In genomic region chr9:22065642-22066041, GRCm38 (mm10) we compare ENCODE assay signal across 24 mouse cellular contexts. TPM values are rescaled to one million over a fixed set of nuclear protein-coding genes. Genes with fewer than 3 reads are reported as not detected.
DNase-seq lines count a peak whose midpoint lies in the region; ATAC-seq and TF ChIP-seq lines count a peak whose summit lies in the region.
"Had no signal": no experiment of that assay in that cellular context is flagged by ENCODE, and none has a peak within 500 bp of the region (broad histone marks: within the 10 kb centered on the region; RNA-seq: fewer than 3 reads in every experiment).

No protein-coding gene starts in this region.

- H3K27me3 ChIP-seq in liver, adult 2 months (ENCODE audit: control insufficient read depth, insufficient read depth, low read length), result no peaks in the 10 kb centered on the region
- H3K27me3 ChIP-seq in liver, embryonic 15.5 days, result no peaks in the 10 kb centered on the region
- H3K27me3 ChIP-seq: embryonic facial prominence, embryonic 13.5 days; forebrain, embryonic 12.5 days; heart, embryonic 12.5 days; Patski had no signal

- TF ChIP-seq POLR2A in liver, adult 2 months (IDR thresholded peaks at IDR 0.05; ENCODE audit: extremely low read depth, insufficient read depth, low read length), result no peak

- H3K9ac ChIP-seq in liver, adult 2 months (ENCODE audit: low read depth, low read length), result no peak overlapping the region
- no peak overlapping the region for H3K9ac ChIP-seq in liver, embryonic 15.5 days
- H3K9ac ChIP-seq: embryonic facial prominence, embryonic 13.5 days; forebrain, embryonic 12.5 days; heart, embryonic 12.5 days; hindbrain, embryonic 14.5 days had no signal

- peak; percentile 55 for DNase-seq in cerebellum, adult 11-12 months
- DNase-seq in cerebellum, postnatal 10 days, result no peak
- DNase-seq in liver, adult 2 months (ENCODE audit: extremely low read depth, low read depth, low spot score), result peak; percentile 26
- no peak for DNase-seq in thymus, postnatal 25 days
- no peak for DNase-seq in MN1 (ENCODE audit: low spot score)
- no peak for DNase-seq in layer of hippocampus, postnatal 10 days (ENCODE audit: low spot score in 2 of 2)

- H3K36me3 ChIP-seq in liver, adult 2 months (ENCODE audit: control insufficient read depth, insufficient read depth, low read length), result peaks cover 4% of the 10 kb centered on the region; the same call in 1 of the 2 replicates
- peaks cover 63% of the 10 kb centered on the region for H3K36me3 ChIP-seq in liver, embryonic 15.5 days (replicated peaks)

- no peak overlapping the region for H3K27ac ChIP-seq in liver, adult 2 months (replicated peaks; ENCODE audit: insufficient read depth, low read depth, low read length)
- H3K27ac ChIP-seq in liver, embryonic 15.5 days (replicated peaks), result peak overlapping the region; percentile 8; the same call in 1 of the 2 replicates
- H3K27ac ChIP-seq: embryonic facial prominence, embryonic 13.5 days; forebrain, embryonic 12.5 days; heart, adult 2 months; hindbrain, embryonic 10.5 days; hindbrain, embryonic 14.5 days had no signal

- ATAC-seq in liver, embryonic 15.5 days (ENCODE audit: insufficient read depth), result peak; percentile 13; the same call in 1 of the 2 replicates
- ATAC-seq: activated CD4-positive, CD25-positive, alpha-beta regulatory T cell, adult 4 months; CD4-positive, CD25-positive, alpha-beta regulatory T cell, adult 4 months; forebrain, embryonic 16.5 days; Patski had no signal

- H3K4me1 ChIP-seq in liver, adult 2 months (ENCODE audit: control insufficient read depth, insufficient read depth, low read length), result peaks cover 7% of the 10 kb centered on the region
- peaks cover 17% of the 10 kb centered on the region for H3K4me1 ChIP-seq in liver, embryonic 15.5 days (replicated peaks)

- TF ChIP-seq CTCF in liver, adult 2 months (IDR thresholded peaks at IDR 0.05; ENCODE audit: low read depth, low read length), result no peak

- H3K9me3 ChIP-seq in liver, embryonic 15.5 days (replicated peaks), result no peaks in the 10 kb centered on the region
- H3K9me3 ChIP-seq: embryonic facial prominence, embryonic 13.5 days; forebrain, embryonic 12.5 days; heart, embryonic 12.5 days; hindbrain, embryonic 10.5 days had no signal

- no peaks in the 10 kb centered on the region for H3K79me2 ChIP-seq in liver, adult 2 months (ENCODE audit: control insufficient read depth, insufficient read depth, low read length)

- 0 out of 2 replicates have a peak overlapping the region, but pooled peaks have one; percentile 10 for H3K4me2 ChIP-seq in liver, embryonic 15.5 days
- H3K4me2 ChIP-seq: embryonic facial prominence, embryonic 13.5 days; forebrain, embryonic 12.5 days; heart, embryonic 12.5 days; hindbrain, embryonic 14.5 days had no signal

- 38% methylated on average over 11 of the region's 11 CpGs for WGBS in liver, adult 2 months
- WGBS in liver, embryonic 15.5 days (ENCODE audit: insufficient replicate concordance), result 69% methylated on average over 11 of the region's 11 CpGs

- no peak overlapping the region for H3K4me3 ChIP-seq in liver, adult 2 months (ENCODE audit: insufficient read depth, low read depth, low read length)
- no peak overlapping the region for H3K4me3 ChIP-seq in liver, embryonic 15.5 days (replicated peaks)
- H3K4me3 ChIP-seq: embryonic facial prominence, embryonic 13.5 days; forebrain, embryonic 12.5 days; heart, adult 2 months; heart, embryonic 12.5 days; hindbrain, embryonic 10.5 days had no signal

RNA-seq across cellular contexts. Expression of gene Gm49318, which starts 5.4 kb away (rescaled TPM):
- not detected in 2 replicates for total RNA-seq in liver, adult 2 months (2014; rRNA removed)
- polyA plus RNA-seq in liver, adult 2 months (2012; rRNA removed), result not detected in 2 replicates
- not detected in 2 replicates for polyA plus RNA-seq in liver, embryonic 15.5 days (2015; fragmentation: Nextera tagmentation; extraction: Ambion mirVana)
- 1 to 10 TPM in 1 of 2 experiments, not detected in 1; 6.2 TPM for total RNA-seq in layer of hippocampus, postnatal 10 days (2021)
- total RNA-seq: adrenal gland, adult 2 months; adrenal gland, postnatal 25 days; gastrocnemius, postnatal 10 days; heart, postnatal 25 days; MEL had no signal
- polyA plus RNA-seq: activated CD4-positive, CD25-positive, alpha-beta regulatory T cell, adult 4 months; adrenal gland, adult 2 months; CD4-positive, CD25-positive, alpha-beta regulatory T cell, adult 4 months; cerebellum, adult 2 months; embryonic facial prominence, embryonic 13.5 days; forebrain, embryonic 12.5 days; forebrain, embryonic 16.5 days; heart, adult 2 months; heart, embryonic 12.5 days; heart, embryonic 16.5 days; hindbrain, embryonic 10.5 days; hindbrain, embryonic 14.5 days; Patski had no signal

RNA-seq across cellular contexts. Expression of gene Zfp653, which starts 5.5 kb away (rescaled TPM):
- total RNA-seq in liver, adult 2 months (2014; rRNA removed), result 2.9 and 3.6 TPM in 2 replicates
- polyA plus RNA-seq in liver, adult 2 months (2012; rRNA removed), result 6.9 and 13.0 TPM in 2 replicates
- polyA plus RNA-seq in liver, embryonic 15.5 days (2015; fragmentation: Nextera tagmentation; extraction: Ambion mirVana), result 4.9 and 6.6 TPM in 2 replicates
- 10 to 100 TPM; 19.4 to 21.1 TPM for total RNA-seq in layer of hippocampus, postnatal 10 days (2021)

RNA-seq across cellular contexts. Expression of gene Elavl3, which starts 13.8 kb away (rescaled TPM):
- total RNA-seq in liver, adult 2 months (2014; rRNA removed), result not detected in 2 replicates
- polyA plus RNA-seq in liver, adult 2 months (2012; rRNA removed), result not detected in 2 replicates
- polyA plus RNA-seq in liver, embryonic 15.5 days (2015; fragmentation: Nextera tagmentation; extraction: Ambion mirVana), result 0.02 and 0.05 TPM in 2 replicates
- 100 to 1,000 TPM; 197 to 205 TPM for total RNA-seq in layer of hippocampus, postnatal 10 days (2021)
- polyA plus RNA-seq: activated CD4-positive, CD25-positive, alpha-beta regulatory T cell, adult 4 months had no signal

RNA-seq across cellular contexts. Expression of gene Ecsit, which starts 19.6 kb away (rescaled TPM):
- 34.1 and 39.1 TPM in 2 replicates for total RNA-seq in liver, adult 2 months (2014; rRNA removed)
- 63.9 and 69.2 TPM in 2 replicates for polyA plus RNA-seq in liver, adult 2 months (2012; rRNA removed)
- polyA plus RNA-seq in liver, embryonic 15.5 days (2015; fragmentation: Nextera tagmentation; extraction: Ambion mirVana), result 21.9 and 26.2 TPM in 2 replicates
- total RNA-seq in layer of hippocampus, postnatal 10 days (2021), result 10 to 100 TPM; 45.8 to 46.8 TPM

RNA-seq across cellular contexts. Expression of gene Cnn1, which starts 33.4 kb away (rescaled TPM):
- 0.28 and 1.0 TPM in 2 replicates for total RNA-seq in liver, adult 2 months (2014; rRNA removed)
- 0.22 and 0.36 TPM in 2 replicates for polyA plus RNA-seq in liver, adult 2 months (2012; rRNA removed)
- polyA plus RNA-seq in liver, embryonic 15.5 days (2015; fragmentation: Nextera tagmentation; extraction: Ambion mirVana), result 0.96 and 1.4 TPM in 2 replicates
- total RNA-seq in layer of hippocampus, postnatal 10 days (2021), result under 1 TPM; 0.42 to 0.43 TPM
- polyA plus RNA-seq: activated CD4-positive, CD25-positive, alpha-beta regulatory T cell, adult 4 months had no signal

Comparison
In these comparisons a context has a peak if more than half of its experiments do, and no peak if none do; other contexts are left out.
1. DNase-seq: peak in cerebellum, adult 11-12 months (single experiment) and liver, adult 2 months (single experiment); none in cerebellum, postnatal 10 days (0 of 2), thymus, postnatal 25 days (single experiment), MN1 (single experiment) and layer of hippocampus, postnatal 10 days (0 of 2).
2. RNA of gene Elavl3, which starts 13.8 kb away (total RNA-seq): 197 to 205 TPM in layer of hippocampus, postnatal 10 days; not detected in liver, adult 2 months; every median in the first group is over 100 times any median in the second.